Mouse (Mus musculus) myocyte (in vitro differentiated cells): Measurements from ENCODE around the gene Fam89b.

Experiments used
- MAX ChIP-seq: IDR thresholded peaks from one replicate; pipeline ENCODE4 v1.6.1; 2011; ENCODE audit warnings: low read depth, mild to moderate bottlenecking, control low read depth
- SRF ChIP-seq: IDR thresholded peaks from one replicate; pipeline ENCODE4 v1.6.1; 2011; ENCODE audit warnings: low read depth; ENCODE audit not compliant: control insufficient read depth, insufficient read length
- TCF12 ChIP-seq: IDR thresholded peaks from one replicate; pipeline ENCODE4 v1.6.1; 2011; ENCODE audit warnings: mild to moderate bottlenecking, control low read depth; ENCODE audit not compliant: poor library complexity, insufficient read depth, severe bottlenecking

DNA sequence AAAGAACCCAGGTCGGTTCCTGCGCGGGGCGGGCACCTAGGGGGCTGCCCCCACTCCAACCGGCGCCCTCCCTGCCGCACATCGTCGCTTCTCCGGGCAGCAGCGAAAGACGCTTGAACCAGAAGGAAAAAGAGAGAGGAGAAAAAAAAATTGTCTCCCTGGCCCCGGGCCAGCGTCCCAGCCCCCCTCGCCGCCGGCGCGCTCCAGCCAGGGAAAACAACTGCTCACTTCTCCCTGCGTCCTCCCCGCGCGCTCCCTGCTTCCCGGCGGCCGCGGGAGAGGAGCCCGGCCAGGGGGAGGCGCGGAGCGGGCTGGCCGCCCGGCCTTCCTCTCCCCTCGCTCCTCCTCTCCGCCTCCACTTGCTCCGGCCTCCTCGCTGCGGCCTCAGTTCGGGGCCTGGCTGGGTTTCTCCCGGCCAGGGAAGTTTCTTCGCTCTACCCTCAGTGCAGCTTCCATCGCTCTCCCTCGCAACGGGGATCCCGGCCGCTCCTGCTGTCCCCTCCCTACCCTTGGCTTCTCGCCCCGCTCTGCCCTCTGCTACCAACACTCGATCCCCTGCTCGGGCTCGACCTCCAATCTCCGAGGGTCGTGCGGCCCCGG is 12.3 kb upstream of the Fam89b start:
- no peak for TF ChIP-seq MAX
- no peak for TF ChIP-seq SRF
- no peak for TF ChIP-seq TCF12
